Mouse (Mus musculus) pancreas, adult 10 weeks (tissue): ENCODE results near the gene Olfr1196. TPM values are rescaled to one million over a fixed set of nuclear protein-coding genes. Genes with fewer than 3 reads are reported as not detected.

Experiments
- polyA plus RNA-seq: library from polyadenylated mRNA; stranded (reverse); fragments of 350-450 nt; fragmentation: Illumina TruSeq; extraction: RNeasy Lipid Tissue Mini Kit (QIAGEN cat#74804); gene quantifications from one replicate; pipeline ENCODE4 v1.2.3, GENCODE M21; 2015; ENCODE audit warnings: low read depth, low replicate concordance; ENCODE audit not compliant: insufficient read depth

Olfr1196 gene
- polyA plus RNA-seq = not detected

GRCm38 (mm10) chr2:88704497-88704896 is at the start of gene Olfr1196:
Gene Olfr1196 (minus strand): TSS chr2:88704597.

GRCm38 (mm10) chr2:88751270-88751669 is 46.9 kb upstream of the Olfr1196 start, which contains the start of gene Olfr1198:
Gene Olfr1198 (minus strand): TSS chr2:88751370.

GRCm38 (mm10) chr2:88732266-88732665 is 27.9 kb upstream of the Olfr1196 start, which contains the start of gene Olfr1197:
Gene Olfr1197 (minus strand): TSS chr2:88732366.

GRCm38 (mm10) chr2:88689087-88689486 is 15.3 kb downstream of the Olfr1196 start, which contains the start of gene Olfr1195:
Gene Olfr1195 (minus strand): TSS chr2:88689187.

GRCm38 (mm10) chr2:88675328-88675727 is 29.1 kb downstream of the Olfr1196 start, which contains the start of gene Olfr1193:
Gene Olfr1193 (plus strand): TSS chr2:88675628.

GRCm38 (mm10) chr2:88648209-88648608 is 56.2 kb downstream of the Olfr1196 start, which contains the start of gene Olfr1192-ps1:
Gene Olfr1192-ps1 (plus strand): TSS chr2:88648509.

Other genes starting within 250 kb of the Olfr1196 start
- gene Olfr1183, start 249.7 kb downstream of the Olfr1196 start, polyA plus RNA-seq = not detected
- not detected for gene Olfr1184, start 221.0 kb downstream of the Olfr1196 start, polyA plus RNA-seq
- gene Olfr1185-ps1, start 211.3 kb downstream of the Olfr1196 start, polyA plus RNA-seq = not detected
- not detected for gene Olfr1186, start 186.0 kb downstream of the Olfr1196 start, polyA plus RNA-seq
- gene Olfr1188, start 147.7 kb downstream of the Olfr1196 start, polyA plus RNA-seq = not detected
- gene Olfr1189, start 118.1 kb downstream of the Olfr1196 start, polyA plus RNA-seq = not detected
- gene Olfr1191-ps1, start 64.1 kb downstream of the Olfr1196 start, polyA plus RNA-seq = not detected
- gene Olfr1192-ps1, start 56.1 kb downstream of the Olfr1196 start, polyA plus RNA-seq = not detected
- not detected for gene Olfr1193, start 29.0 kb downstream of the Olfr1196 start, polyA plus RNA-seq
- gene Olfr1195, start 15.4 kb downstream of the Olfr1196 start, polyA plus RNA-seq = not detected
- not detected for gene Olfr1197, start 27.8 kb upstream of the Olfr1196 start, polyA plus RNA-seq
- not detected for gene Olfr1198, start 46.8 kb upstream of the Olfr1196 start, polyA plus RNA-seq
- gene Olfr1199, start 55.9 kb upstream of the Olfr1196 start, polyA plus RNA-seq = not detected
- gene Olfr1200, start 65.9 kb upstream of the Olfr1196 start, polyA plus RNA-seq = not detected
- not detected for gene Olfr1201, start 88.4 kb upstream of the Olfr1196 start, polyA plus RNA-seq
- gene Olfr1202, start 109.9 kb upstream of the Olfr1196 start, polyA plus RNA-seq = not detected
- gene Olfr1205, start 125.1 kb upstream of the Olfr1196 start, polyA plus RNA-seq = not detected
- gene Olfr1204, start 144.7 kb upstream of the Olfr1196 start, polyA plus RNA-seq = not detected
- gene Olfr1206, start 158.6 kb upstream of the Olfr1196 start, polyA plus RNA-seq = not detected
- not detected for gene Olfr1208, start 197.7 kb upstream of the Olfr1196 start, polyA plus RNA-seq
- gene Olfr1209, start 210.6 kb upstream of the Olfr1196 start, polyA plus RNA-seq = not detected
- not detected for gene Olfr1211, start 233.5 kb upstream of the Olfr1196 start, polyA plus RNA-seq
- not detected for gene Olfr1212, start 249.4 kb upstream of the Olfr1196 start, polyA plus RNA-seq